Comparison of ENCODE assay signal across 16 mouse cellular contexts in the genomic region with DNA sequence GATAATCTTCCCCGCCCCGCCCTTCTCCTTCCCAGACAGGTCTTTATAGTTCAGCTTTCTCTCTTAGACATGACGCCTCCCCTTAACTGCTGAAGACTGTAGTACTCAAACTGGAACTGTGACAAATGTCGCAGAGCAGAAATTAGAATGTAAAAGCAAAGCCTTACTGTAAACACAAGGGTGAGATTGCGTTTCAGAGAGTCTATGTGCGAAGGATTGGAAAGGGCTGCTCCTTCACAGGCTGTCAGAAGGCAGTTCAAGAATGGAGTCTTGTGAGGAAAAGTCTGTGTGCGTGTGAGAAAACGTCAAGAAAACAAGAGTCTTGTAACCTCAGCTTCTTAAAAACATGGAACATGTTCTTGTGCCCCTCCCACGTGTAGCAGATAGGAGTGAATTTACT.
"Had no signal": no experiment of that assay in that cellular context is flagged by ENCODE, and none has a peak within 500 bp of the region (broad histone marks: within the 10 kb centered on the region; RNA-seq: fewer than 3 reads in every experiment).

No protein-coding gene starts in this region.

- H3K9me3 ChIP-seq: limb, embryonic 10.5 days; liver, embryonic 12.5 days; liver, embryonic 15.5 days; midbrain, embryonic 13.5 days had no signal

- H3K27me3 ChIP-seq: limb, embryonic 13.5 days; liver, embryonic 12.5 days; liver, embryonic 15.5 days; midbrain, embryonic 13.5 days had no signal

- ATAC-seq: intestine, postnatal 0 days; liver, embryonic 12.5 days; midbrain, embryonic 13.5 days had no signal

- H3K4me2 ChIP-seq: limb, embryonic 13.5 days; liver, embryonic 12.5 days; liver, embryonic 15.5 days; midbrain, embryonic 13.5 days had no signal

- H3K27ac ChIP-seq: kidney, postnatal 0 days; layer of hippocampus, adult 2 months; limb, embryonic 10.5 days; limb, embryonic 13.5 days; liver, embryonic 12.5 days; liver, embryonic 15.5 days; macrophage; midbrain, embryonic 13.5 days had no signal

- DNase-seq: kidney, adult 2 months; kidney, postnatal 25 days; layer of hippocampus, adult 9-11 months; liver; lung, adult 2 months; thymus, adult 18-20 months; thymus, postnatal 36 days had no signal

- H3K4me3 ChIP-seq: layer of hippocampus, adult 2 months; limb, embryonic 10.5 days; limb, embryonic 13.5 days; liver, embryonic 12.5 days; liver, embryonic 15.5 days; midbrain, embryonic 13.5 days had no signal

- H3K9ac ChIP-seq: limb, embryonic 13.5 days; liver, embryonic 12.5 days; liver, embryonic 15.5 days; midbrain, embryonic 13.5 days had no signal

- H3K4me1 ChIP-seq: limb, embryonic 13.5 days; liver, embryonic 12.5 days; liver, embryonic 15.5 days had no signal

- H3K36me3 ChIP-seq: limb, embryonic 10.5 days; limb, embryonic 13.5 days; liver, embryonic 12.5 days; liver, embryonic 15.5 days; midbrain, embryonic 13.5 days had no signal
